Mouse (Mus musculus) olfactory bulb, adult 2 months (tissue): Measurements from ENCODE around the gene Bcs1l.

ENCODE experiments used
- CTCF ChIP-seq: fragments of 200-500 bp; IDR thresholded peaks from 2 replicates; pipeline ENCODE4 v1.5.1; 2012; ENCODE audit warnings: low read depth, mild to moderate bottlenecking, low read length, moderate library complexity; ENCODE audit not compliant: insufficient read depth
- POLR2A ChIP-seq: fragments of 200-500 bp; IDR thresholded peaks from 2 replicates; pipeline ENCODE4 v1.6.1; 2012; ENCODE audit warnings: mild to moderate bottlenecking, low read depth, low read length, moderate library complexity; ENCODE audit not compliant: insufficient read depth

DNA sequence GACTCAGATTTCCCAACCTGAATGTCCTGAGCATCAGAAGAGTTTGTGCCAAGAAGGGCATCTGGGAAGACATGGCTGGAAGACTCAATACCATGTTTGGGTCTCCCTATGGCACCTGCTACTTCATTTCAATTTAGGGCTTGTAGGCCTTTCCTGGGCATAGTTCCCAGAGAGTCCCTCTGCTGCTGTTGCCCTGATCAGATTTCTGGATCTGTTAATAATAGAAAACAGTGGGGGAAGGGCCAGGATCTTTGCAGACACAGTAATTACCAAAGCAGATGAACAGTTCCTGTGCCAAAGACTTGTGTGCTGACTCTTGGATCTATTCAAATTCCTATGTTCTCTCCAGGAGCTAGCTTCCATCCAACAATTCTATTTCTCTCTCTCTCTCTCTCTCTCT lies 49.4 kb upstream of the Bcs1l start:
- TF ChIP-seq CTCF, result no peak
- no peak for TF ChIP-seq POLR2A
